Mouse (Mus musculus) cerebellum, adult 9-10 months (tissue): Measurements from ENCODE around the gene Arhgap6.
A peak's percentile ranks its signal among the peaks of the same experiment; 100 is the strongest.

Source experiments
- DNase-seq: peaks from one replicate; pipeline ENCODE4 v3.0.0; 2022

Gene Arhgap6

DNA sequence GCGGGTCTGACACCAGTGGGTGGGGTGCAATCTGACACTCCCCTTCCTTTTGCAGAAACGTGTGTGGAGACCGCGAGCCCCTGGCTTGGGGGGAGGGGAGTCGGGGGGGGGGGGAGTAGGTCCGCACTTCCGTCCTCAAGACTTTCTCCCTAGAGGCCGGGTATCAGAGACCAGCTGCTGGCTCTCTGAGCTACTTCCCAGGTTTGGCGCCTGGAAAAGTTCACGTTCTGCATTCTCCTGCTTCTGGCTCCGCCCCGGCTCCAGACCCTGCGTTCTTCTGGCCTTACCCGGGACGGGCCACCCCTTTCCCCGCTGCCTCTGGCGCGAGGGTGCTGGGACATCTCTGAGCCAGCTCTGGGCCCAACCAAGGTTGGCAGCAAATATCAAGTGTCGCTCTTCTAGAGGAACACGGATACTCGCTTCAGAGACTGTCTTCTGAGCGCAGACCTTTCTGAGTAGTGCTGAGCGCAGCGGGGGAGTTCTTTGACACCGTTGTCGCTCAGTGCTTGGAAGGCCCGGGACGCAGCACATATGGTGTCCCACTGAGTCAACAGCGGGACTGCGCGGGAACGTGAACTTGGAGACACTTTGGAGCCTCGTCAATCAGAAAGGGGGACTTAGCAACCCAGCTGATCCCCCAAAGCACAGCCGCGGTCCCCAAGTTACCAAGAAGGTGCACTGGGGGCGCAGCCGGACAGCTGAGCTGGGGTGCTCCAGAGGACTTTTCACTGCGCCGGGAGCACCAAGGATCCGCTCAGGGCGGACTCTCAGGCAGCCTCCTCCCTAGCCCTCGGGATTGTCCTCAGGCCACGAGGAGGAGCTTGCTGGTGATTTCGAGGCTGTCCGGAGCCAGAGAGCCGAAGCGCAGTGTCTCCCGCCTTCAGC lies at the start of gene Arhgap6:
Gene Arhgap6 (plus strand): TSS at position 126 of the 885 bp plus-strand sequence.
- no peak for DNase-seq

DNA sequence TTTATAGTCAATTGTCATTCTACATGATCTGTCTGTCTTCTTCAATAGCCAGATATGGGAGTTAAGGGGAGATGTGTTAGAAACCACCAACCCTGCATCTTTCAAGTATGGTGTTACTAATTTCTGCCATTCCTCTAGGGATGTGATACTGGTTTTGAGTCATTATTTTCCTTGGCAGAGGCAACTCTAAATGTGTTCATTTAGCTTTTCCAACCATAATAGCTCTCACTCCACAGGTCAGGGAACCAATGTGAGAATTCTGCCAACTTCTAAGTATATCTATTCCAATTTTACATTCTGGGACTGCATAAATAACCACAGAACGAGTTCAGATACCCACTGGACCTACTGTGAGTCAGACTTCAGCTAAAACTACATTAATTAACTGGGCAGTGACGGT lies 47.9 kb upstream of the Arhgap6 start:
- no peak for DNase-seq

DNA sequence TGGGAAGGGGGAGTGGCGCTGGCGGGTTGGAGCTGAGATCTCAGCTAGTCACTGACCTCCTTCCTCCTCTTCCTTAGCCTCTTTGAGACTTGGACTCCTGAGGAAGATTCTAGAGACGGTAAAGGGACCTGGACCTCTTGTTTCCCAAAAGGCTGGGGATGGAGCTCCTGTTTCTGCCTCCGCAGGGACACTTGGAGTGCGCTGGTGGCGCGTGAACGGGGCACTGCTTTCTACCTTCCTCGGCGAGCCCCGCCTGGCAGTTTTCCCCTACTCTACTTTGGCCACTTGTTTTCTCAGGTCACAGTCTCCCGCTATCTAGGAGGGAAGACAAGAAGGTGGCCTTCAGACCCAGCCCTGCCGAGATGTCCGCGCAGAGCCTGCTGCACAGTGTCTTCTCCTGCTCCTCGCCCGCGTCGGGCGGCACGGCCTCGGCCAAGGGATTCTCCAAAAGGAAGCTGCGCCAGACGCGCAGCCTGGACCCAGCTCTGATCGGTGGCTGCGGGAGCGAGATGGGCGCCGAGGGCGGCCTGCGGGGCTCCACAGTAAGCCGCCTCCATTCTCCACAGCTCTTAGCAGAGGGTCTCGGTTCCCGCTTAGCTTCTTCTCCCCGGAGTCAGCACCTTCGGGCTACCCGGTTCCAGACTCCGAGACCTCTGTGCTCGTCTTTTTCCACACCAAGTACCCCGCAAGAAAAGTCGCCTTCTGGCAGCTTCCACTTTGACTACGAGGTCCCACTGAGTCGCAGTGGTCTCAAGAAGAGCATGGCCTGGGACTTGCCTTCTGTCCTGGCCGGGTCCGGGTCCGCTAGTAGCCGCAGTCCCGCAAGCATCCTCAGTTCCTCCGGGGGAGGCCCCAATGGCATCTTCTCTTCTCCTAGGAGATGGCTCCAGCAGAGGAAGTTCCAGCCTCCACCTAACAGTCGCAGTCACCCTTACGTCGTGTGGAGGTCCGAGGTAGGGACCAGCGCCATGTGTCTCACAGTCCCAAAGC lies 1.3 kb downstream of the Arhgap6 start:
- no peak for DNase-seq

DNA sequence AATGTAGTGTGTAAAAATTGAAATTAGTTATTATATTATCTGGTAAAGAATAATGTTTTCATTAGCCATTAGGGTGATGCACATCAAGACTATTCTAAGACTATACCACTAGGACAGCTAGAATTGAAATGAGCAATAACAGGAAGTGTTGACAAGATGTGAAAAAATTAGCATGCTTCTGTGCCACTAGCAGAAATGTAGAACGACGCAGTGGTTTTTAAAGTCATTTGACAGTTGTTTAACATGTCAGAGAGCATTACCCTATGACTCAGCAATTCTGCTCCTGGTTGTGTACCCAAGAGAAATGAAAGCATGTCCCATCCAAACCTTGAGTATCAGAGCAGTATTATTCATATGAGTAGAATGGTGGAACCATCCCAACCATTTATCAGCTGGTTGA lies 9.8 kb downstream of the Arhgap6 start:
- DNase-seq, result no peak

DNA sequence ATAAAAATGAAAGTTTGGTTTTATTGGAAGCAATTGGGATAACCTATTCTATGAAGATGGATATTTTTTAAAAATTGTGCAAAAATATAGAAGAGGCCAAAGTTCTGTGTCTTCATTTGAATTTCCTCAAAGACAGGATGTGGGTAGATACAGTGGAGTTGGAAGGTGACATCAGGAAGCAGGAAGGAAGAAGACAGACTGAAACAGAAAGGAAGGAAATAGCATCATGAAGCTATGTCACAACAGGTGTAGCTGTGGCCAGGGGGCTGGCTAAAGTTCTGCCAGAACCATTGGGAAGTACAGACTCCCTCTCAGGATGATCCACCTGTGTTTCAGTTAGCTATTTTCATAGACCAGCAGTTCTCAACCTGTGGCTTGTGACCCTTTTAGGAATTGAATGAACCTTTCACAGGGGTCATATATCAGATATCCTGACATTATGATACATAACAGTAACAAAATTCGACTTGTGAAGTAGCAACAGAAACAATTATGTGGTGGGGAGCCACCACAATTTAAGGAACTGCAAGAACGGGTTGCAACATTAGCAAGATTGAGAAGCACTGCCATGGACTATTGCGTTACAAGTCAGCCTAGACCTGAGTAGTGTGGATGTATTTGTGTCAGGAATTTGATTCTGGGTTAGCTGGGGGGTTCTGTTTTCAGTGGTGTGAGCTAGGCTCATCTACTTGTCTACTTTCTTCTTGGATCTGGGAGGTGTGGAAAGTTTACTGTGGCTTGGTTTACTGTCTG lies 15.8 kb downstream of the Arhgap6 start:
- no peak for DNase-seq

DNA sequence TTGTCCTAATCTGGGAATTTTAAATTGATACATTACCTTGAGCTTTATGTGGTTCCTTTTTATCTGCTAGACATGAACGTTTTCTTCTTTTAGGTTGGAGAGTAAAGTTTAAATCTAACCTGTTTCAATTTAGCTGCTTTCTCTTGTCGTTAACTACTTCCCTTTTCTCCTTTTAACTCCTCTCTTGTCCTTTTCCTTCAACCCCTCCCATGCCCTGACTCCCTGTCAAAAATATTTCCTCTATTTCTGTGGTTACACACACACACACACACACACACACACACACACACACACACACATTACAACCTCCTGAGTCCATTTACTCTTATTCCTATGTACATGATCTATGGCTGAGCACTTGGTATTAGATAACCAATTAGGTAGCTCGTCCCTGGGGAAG lies 24.0 kb downstream of the Arhgap6 start:
- no peak for DNase-seq

DNA sequence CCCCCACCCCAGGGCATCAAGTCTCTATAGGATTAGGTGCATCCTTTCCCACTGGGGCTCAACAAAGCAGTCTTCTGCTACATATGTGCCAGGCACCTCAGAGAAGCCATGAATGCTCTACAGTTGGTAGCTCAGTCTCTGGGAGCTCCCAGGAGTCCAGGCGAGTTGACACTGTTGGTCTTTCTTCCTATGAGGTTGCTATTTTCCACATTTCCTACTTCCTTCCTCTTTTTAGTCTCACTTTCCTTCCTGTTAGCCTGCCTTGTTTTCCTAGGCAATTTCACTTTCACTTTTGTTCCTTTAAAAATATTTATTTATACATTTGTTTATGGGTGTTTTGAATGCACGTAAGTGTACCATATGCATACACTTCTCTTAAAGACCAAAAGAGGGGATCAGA lies 29.3 kb downstream of the Arhgap6 start:
- no peak for DNase-seq

DNA sequence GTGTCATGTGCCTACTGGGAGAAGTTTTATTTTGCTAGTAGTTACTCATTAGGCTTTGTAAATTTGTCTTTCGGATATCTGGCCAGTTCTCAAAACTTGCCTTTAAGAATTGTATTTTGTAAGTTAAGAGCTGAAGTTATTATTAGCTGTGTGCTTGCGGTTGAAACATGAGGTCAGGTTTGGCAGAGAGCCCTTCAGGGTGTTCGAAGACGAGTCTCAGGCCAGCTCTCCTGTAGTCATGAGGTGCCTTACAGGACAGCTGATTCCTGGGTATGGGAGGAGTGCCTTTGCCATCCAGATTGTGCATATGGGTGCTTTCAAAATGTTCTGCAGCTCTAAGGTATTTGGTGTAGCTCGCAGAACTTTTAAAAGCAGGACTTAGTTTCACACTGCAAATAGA lies 37.4 kb downstream of the Arhgap6 start:
- no peak for DNase-seq

DNA sequence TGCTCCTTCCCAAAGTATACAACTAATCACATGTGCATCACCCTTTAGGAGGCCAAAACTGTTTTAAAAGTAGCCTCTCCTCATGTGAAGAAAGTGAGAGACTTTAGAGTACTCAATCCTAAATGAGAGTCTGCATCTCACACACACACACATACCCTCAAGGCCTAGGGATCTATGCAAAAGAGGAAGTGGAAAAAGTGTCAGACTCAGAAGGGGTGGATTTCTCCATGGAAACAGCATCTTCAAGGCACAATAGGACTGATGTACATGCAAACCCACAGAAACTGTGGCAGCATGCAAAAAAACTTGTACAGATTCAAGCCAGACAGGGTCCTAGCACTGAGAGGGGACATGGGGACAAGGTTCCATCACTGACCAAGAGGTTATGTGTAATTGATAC lies 53.2 kb downstream of the Arhgap6 start:
- no peak for DNase-seq

DNA sequence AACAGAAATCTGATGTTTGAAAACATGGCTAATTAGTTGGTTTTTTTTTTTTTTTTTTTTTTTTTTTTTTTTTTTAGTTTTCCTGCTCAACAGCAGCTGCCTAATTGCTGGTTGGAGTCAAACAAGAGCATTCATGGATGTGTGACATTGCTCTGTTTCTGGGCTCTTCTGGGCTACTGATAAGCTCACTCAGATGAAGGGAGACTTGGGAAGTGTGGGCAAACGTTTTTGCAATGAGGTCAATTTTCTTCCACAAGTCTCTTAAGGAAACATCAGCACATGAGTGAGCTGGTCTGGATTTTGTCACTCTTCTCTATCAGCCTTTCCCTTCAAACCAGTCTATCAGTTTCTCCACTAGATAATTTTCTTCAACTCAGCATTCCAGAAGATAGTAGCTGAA lies 79.8 kb downstream of the Arhgap6 start:
- DNase-seq, result no peak

DNA sequence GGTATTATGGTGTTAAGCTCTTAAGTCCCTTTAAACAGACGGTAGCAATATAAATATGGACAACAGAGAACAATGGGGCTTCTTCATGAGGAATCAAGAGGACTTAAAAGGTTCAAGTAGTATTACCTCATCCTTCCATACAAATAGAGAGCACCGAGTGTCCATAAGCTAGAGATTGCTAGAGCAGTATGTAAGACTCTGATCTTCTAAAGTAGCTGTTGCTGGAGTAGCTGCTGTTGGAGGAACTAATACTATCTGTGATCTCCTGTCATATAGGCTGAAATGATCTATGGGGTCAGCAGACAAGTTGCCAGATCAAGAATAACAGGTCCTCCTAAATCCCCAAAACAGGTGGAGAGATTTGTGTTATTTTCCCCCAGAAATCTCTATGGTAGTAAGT lies 108.7 kb downstream of the Arhgap6 start:
- DNase-seq, result no peak

DNA sequence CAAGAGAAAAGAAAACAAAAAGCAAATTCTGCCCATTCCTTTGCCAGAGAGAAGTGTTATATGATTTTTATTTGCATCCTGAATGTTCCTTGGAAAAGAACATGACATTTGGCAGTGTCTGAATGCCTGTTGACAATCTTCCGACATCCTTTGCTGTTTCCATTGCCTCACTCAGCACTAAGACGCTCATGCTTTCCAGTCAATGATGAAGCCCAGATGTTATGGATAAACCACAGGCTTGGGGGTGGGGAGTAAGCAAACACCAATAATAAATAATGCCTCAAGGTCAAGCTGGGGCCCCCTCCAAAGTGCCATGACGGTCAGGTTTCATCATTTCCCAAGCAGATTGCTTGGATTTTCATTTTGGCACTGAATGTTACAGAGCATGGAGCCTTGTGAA lies 109.2 kb downstream of the Arhgap6 start:
- DNase-seq, result no peak

DNA sequence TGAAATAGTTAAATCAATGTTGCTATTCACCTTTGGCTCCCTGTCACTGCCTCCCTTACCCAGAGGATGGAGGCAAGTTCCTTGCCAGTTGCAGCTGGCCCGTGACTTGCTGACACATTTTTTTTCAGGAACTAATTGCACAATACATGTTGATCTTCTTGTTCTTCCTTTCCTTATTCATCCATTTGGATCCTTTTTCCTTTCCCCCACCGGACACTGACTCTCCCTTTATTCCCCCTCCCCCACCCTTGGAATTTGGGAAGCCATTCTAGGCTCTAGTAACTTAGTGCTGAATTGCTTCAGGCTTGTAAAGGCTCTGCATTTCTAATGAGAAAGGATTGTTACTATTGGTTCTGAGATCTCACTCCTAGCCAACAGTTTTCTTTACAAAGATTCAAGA lies 112.7 kb downstream of the Arhgap6 start:
- no peak for DNase-seq

DNA sequence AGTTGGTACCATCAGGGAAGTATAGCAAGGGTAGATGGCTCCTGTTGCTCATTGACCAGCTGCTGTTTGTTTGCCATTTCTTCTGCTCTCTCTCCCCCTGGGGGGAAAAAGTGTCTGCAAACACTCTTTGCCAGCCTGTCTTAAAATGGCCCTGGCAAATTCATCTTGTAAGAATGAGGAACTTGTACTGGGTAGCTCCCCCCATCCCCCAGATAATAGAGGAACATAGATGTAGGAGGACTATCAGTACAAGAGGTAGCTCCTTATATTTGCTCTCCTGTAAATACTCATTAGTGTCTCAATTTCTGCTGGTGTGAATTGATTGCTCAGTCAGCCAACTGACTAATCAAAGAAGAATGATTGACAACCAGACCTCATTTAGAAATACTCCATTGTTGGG lies 118.6 kb downstream of the Arhgap6 start:
- no peak for DNase-seq

DNA sequence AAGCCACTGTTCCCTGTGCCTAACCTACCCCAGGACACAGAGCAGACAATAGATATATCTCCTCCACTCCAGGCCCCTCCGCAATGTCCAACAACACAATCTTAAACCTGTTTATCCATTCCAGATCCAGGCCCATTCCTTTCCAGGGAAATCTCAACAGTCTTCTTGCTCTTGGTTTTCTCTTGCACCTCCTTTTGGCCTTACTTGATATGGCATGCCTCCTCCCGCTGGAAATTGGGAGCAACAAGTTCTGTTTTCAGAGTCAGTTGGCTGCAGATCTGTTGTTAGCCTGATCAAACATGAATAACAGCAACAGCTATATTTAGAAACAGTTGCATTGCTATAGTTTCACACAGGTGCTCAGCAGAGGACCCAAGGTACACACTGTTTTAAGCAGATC lies 126.0 kb downstream of the Arhgap6 start:
- no peak for DNase-seq

DNA sequence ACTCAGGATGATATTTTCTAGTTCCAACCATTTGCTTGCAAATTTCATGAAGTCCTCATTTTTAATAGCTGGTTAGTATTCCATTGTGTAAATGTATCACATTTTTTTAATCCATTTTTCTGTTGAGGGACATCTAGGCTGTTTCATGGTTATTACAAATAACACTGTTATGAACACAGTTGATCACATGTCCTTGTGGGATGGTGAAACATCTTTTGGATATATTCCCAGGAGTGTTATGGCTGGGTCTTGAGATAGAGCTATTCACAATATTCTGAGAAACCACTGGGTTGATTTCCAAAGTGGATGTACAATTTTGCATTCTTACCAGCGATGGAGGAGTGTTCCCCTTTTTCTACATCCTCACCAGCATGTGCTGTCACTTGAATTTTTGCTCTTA lies 137.5 kb downstream of the Arhgap6 start:
- no peak for DNase-seq

DNA sequence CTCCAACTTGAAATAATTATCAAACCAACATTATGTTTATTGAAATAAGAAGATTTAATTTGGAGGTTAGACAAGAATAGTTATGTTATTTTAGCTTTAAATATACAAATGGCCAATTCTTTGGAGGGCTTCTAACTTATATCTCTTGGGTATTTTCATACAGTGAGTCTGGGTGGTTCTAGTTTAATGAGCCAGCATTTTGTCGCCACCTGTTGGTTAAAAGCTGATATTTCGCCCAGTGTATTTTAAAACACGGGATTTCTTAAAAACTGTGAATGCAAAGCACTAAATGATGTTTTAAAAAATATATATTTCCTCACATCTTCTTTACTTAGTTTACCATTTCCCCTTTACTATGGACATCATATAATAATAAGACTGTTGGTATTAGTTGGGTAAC lies 140.5 kb downstream of the Arhgap6 start:
- peak; percentile 12 for DNase-seq

DNA sequence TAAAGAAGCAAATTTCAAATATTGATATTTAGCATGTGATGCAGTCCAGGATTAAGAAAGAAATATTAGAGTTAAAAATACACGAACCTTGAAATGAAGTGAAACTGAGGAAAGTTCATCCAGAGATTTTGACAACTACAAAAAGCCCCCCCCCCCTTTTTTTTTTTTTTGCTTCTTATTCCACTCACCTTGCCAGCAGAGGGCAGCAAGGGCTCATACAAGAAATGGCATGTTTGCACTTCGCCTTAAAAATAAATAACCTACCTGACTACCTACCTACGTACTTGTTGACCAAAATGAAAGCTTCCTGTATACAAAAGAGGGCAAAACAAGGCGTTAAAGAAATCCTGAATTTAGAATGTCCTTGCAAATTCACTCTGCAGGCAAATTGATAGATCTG lies 143.0 kb downstream of the Arhgap6 start:
- no peak for DNase-seq

DNA sequence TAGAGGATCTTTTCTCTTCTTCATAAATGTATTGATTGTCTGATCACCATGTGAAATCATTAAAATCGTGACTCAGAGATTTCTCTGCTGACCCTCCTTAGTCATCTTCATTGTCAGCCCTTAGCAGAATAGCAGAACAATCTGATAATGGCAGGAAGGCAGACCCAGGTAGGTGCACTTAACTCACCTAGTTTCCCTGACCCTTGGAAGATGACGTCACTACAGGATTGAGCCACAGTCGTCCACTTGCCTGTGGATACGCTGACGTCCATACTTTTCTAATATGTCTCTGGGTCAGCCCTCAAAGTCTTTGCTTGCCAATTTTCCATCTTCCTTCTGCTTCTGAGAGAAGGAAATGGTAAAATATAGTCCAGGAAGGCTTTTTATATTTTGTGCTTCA lies 146.8 kb downstream of the Arhgap6 start:
- DNase-seq, result no peak

DNA sequence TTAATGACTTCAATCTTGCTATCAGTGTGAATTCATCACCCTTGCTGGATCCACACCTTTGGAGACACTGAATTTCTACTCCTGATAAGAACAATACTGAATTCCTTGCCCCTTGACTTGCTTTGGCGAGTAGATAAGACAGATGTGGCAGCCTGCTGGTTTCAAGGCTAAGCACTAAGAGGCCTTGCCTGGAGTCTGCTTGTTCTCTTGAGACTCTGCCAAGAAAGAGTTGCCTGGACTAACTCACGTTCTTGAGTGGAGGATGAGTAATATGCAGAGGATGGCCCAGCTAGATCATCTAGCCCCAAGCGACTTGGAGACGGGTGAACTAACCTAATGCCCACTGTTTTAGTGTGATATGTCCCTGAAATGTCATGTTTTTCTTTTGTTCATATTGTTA lies 148.3 kb downstream of the Arhgap6 start:
- DNase-seq, result no peak

DNA sequence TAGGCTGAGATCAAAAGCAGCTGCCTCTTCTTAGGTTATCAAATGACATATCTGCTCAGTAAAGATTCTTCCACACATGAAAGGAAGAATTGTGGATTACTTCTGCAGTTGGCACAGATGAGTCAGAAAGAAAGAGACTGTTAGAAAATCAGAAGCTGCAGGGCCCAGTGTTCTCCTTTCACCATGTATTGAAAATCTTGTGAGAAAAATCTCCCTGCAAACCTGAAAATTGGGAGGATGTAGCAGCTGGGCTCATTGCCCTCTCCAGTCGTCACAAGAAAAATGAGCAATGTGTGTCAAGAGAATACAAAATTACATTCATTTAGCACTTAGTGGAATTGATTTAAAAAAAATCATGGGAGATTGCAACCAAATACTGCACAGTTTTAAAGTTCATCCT lies 180.5 kb downstream of the Arhgap6 start:
- no peak for DNase-seq

DNA sequence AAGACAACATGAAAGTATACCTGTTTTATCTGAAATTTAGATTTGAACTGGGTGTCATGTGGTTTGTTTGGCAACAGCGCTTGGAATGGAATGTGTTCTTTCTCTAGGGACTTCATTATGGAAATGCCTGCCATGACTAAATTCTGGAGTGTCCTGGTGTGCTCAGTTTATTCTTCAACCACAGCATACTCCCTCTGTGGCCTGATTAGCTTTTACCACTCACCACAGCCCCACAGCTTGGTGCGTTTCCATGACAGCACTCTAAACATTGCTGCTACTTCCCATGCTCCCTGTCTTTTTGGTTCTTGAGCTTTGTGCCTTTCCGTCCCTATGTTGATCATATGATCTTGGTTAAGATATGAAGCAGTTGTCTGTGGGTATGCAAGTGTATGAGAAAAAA lies 182.9 kb downstream of the Arhgap6 start:
- no peak for DNase-seq

DNA sequence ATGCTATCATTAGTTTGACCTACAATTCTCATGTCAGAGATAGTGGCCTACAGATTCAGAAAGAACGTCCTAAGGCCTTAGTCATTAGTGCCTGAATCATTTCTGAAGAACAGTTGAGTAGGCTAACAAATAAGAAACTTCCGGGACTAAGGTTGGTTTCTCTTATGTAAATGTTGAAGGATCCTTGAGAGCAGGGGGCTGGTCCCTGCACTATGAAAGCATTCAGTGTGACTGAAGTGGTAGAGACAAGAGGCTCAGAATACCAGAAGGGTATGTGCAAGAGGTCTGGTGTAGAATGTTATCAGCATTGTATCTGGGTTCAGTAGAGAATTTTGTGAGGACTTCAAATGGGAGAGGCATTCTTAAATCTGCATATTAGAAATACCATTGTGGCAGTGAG lies 185.5 kb downstream of the Arhgap6 start:
- no peak for DNase-seq
